Mouse (Mus musculus): Measurements from ENCODE around the gene Gm3336.

- TF ChIP-seq CTCF (IDR thresholded peaks at IDR 0.05; ENCODE audit: control insufficient read depth, insufficient read depth, insufficient read length), result no peak
- no peak for TF ChIP-seq MYOG (IDR thresholded peaks at IDR 0.05; ENCODE audit: control insufficient read depth, extremely low read depth, insufficient read length)
- no peak for TF ChIP-seq USF1 (IDR thresholded peaks at IDR 0.05; ENCODE audit: low read depth)
- no peak for TF ChIP-seq FOSL1 (IDR thresholded peaks at IDR 0.05; ENCODE audit: insufficient read depth, low read length, poor library complexity, severe bottlenecking)
These were observed 19.1 kb upstream of the Gm3336 start for GRCm38 (mm10) chr8:70699116-70699833.

Data from C2C12 (cell line).